Mouse (Mus musculus) myocyte (in vitro differentiated cells): Measurements from ENCODE around the gene Vti1a. TPM values are rescaled to one million over a fixed set of nuclear protein-coding genes. Genes with fewer than 3 reads are reported as not detected.

ENCODE experiments used
- H3K27me3 ChIP-seq: one replicate; pipeline ENCODE4 v1.6.1; 2011; ENCODE audit not compliant: control insufficient read depth, insufficient read depth, insufficient read length
- H3K36me3 ChIP-seq: one replicate; pipeline ENCODE4 v1.6.1; 2011; ENCODE audit not compliant: control insufficient read depth, insufficient read depth
- H3K4me2 ChIP-seq: one replicate; pipeline ENCODE4 v1.6.1; 2011; ENCODE audit warnings: low read depth, control low read depth
- H3K4me3 ChIP-seq: one replicate; pipeline ENCODE4 v1.5.1; 2011; ENCODE audit warnings: mild to moderate bottlenecking, control low read depth, moderate library complexity
- H3K79me2 ChIP-seq: one replicate; pipeline ENCODE4 v1.6.1; 2011; ENCODE audit not compliant: control insufficient read depth, insufficient read depth
- H3ac ChIP-seq: one replicate; pipeline ENCODE4 v1.6.1; 2011; ENCODE audit not compliant: control insufficient read depth, insufficient read length
- CEBPB ChIP-seq: IDR thresholded peaks from 2 replicates; pipeline ENCODE4 v1.6.1; 2011; ENCODE audit warnings: mild to moderate bottlenecking, moderate library complexity; ENCODE audit not compliant: poor library complexity, insufficient read depth, severe bottlenecking
- E2F4 ChIP-seq: IDR thresholded peaks from one replicate; pipeline ENCODE4 v1.6.1; 2011; ENCODE audit warnings: mild to moderate bottlenecking, control low read depth, moderate library complexity; ENCODE audit not compliant: insufficient read depth
- MAX ChIP-seq: IDR thresholded peaks from one replicate; pipeline ENCODE4 v1.6.1; 2011; ENCODE audit warnings: low read depth, mild to moderate bottlenecking, control low read depth
- MYOD1 ChIP-seq, 3 experiments: IDR thresholded peaks; one replicate each; pipeline ENCODE4 v1.6.1; 2011; ENCODE audit warnings: control low read depth in 2 of 3, low read depth in 2 of 3, mild to moderate bottlenecking in 2 of 3, moderate library complexity in 1 of 3; ENCODE audit not compliant: insufficient read length in 2 of 3, control insufficient read depth in 1 of 3
- MYOG ChIP-seq, 3 experiments: IDR thresholded peaks; one replicate each; pipeline ENCODE4 v1.6.1; 2011; ENCODE audit warnings: control low read depth in 2 of 3, low read depth in 2 of 3, mild to moderate bottlenecking in 2 of 3; ENCODE audit not compliant: insufficient read length in 2 of 3, control insufficient read depth in 1 of 3, insufficient read depth in 1 of 3
- POLR2A ChIP-seq: IDR thresholded peaks from one replicate; pipeline ENCODE4 v1.6.1; 2011; ENCODE audit warnings: low read depth, mild to moderate bottlenecking, control low read depth, moderate library complexity; ENCODE audit not compliant: insufficient read length
- POLR2AphosphoS2 ChIP-seq: IDR thresholded peaks from one replicate; pipeline ENCODE4 v1.6.1; 2011; ENCODE audit warnings: low read depth, control low read depth; ENCODE audit not compliant: insufficient read length
- REST ChIP-seq: IDR thresholded peaks from one replicate; pipeline ENCODE4 v1.6.1; 2011; ENCODE audit warnings: mild to moderate bottlenecking, control low read depth, moderate library complexity; ENCODE audit not compliant: insufficient read depth, insufficient read length
- SRF ChIP-seq: IDR thresholded peaks from one replicate; pipeline ENCODE4 v1.6.1; 2011; ENCODE audit warnings: low read depth; ENCODE audit not compliant: control insufficient read depth, insufficient read length
- TCF12 ChIP-seq: IDR thresholded peaks from one replicate; pipeline ENCODE4 v1.6.1; 2011; ENCODE audit warnings: mild to moderate bottlenecking, control low read depth; ENCODE audit not compliant: poor library complexity, insufficient read depth, severe bottlenecking
- TCF3 ChIP-seq: IDR thresholded peaks from one replicate; pipeline ENCODE4 v1.6.1; 2011; ENCODE audit warnings: low read depth, control low read depth; ENCODE audit not compliant: insufficient read length
- USF1 ChIP-seq: IDR thresholded peaks from one replicate; pipeline ENCODE4 v1.6.1; 2011; ENCODE audit warnings: low read depth, mild to moderate bottlenecking, control low read depth, moderate library complexity
- polyA plus RNA-seq: library from polyadenylated mRNA; unstranded; fragments of >200 nt; fragmentation: generic; extraction: Trizol; gene quantifications from one replicate; pipeline ENCODE4 v1.2.1, GENCODE M21; 2012; ENCODE audit warnings: missing spikeins

Vti1a gene
- polyA plus RNA-seq, 1 experiment: 10.5 TPM

GRCm38 (mm10) chr19:55530041-55530440, 213.9 kb downstream of the Vti1a start:
- no peak overlapping the region for H3K4me2 ChIP-seq
- H3K27me3 ChIP-seq: no peaks in the 10 kb centered on the region
- H3K4me3 ChIP-seq: no peak overlapping the region
- TF ChIP-seq USF1 (no peak), MYOD1 (IDR thresholded peaks at IDR 0.05; ENCODE audit: control insufficient read depth in 1 of 3, insufficient read length in 2 of 3, low read depth in 2 of 3) (no peak), CEBPB (peak; percentile 58; the same call in 1 of the 2 replicates)
- H3K79me2 ChIP-seq: no peaks in the 10 kb centered on the region
- no peak overlapping the region for H3ac ChIP-seq
- H3K36me3 ChIP-seq: no peaks in the 10 kb centered on the region

- Histone ChIP-seq H3K27me3 (no peaks in the 10 kb centered on the region), H3K4me3 (no peak overlapping the region), H3ac (no peak overlapping the region), H3K4me2 (no peak overlapping the region), H3K36me3 (no peaks in the 10 kb centered on the region), H3K79me2 (no peaks in the 10 kb centered on the region)
- no peak for TF ChIP-seq E2F4
- no peak for TF ChIP-seq MYOG (IDR thresholded peaks at IDR 0.05; ENCODE audit: control insufficient read depth in 1 of 3, insufficient read depth in 1 of 3, insufficient read length in 2 of 3, low read depth in 2 of 3)
- TF ChIP-seq POLR2A: no peak
- TF ChIP-seq TCF3: no peak
- no peak for TF ChIP-seq TCF12
- no peak for TF ChIP-seq MYOD1 (IDR thresholded peaks at IDR 0.05; ENCODE audit: control insufficient read depth in 1 of 3, insufficient read length in 2 of 3, low read depth in 2 of 3)
- no peak for TF ChIP-seq CEBPB
- TF ChIP-seq REST: no peak
- TF ChIP-seq USF1: no peak
- TF ChIP-seq POLR2AphosphoS2: no peak
- no peak for TF ChIP-seq SRF
- TF ChIP-seq MAX: no peak
Measured at GRCm38 (mm10) chr19:55532681-55533080, 216.6 kb downstream of the Vti1a start.

GRCm38 (mm10) chr19:55536273-55536937, 220.3 kb downstream of the Vti1a start:
- no peaks in the 10 kb centered on the region for H3K79me2 ChIP-seq
- no peak overlapping the region for H3ac ChIP-seq
- TF ChIP-seq POLR2A: no peak
- TF ChIP-seq TCF12: no peak
- no peak for TF ChIP-seq REST
- TF ChIP-seq E2F4: no peak
- no peak for TF ChIP-seq MAX
- TF ChIP-seq MYOD1 (IDR thresholded peaks at IDR 0.05; ENCODE audit: control insufficient read depth in 1 of 3, insufficient read length in 2 of 3, low read depth in 2 of 3): no peak
- TF ChIP-seq POLR2AphosphoS2: no peak
- TF ChIP-seq MYOG (IDR thresholded peaks at IDR 0.05; ENCODE audit: control insufficient read depth in 1 of 3, insufficient read depth in 1 of 3, insufficient read length in 2 of 3, low read depth in 2 of 3): no peak
- TF ChIP-seq TCF3: no peak
- TF ChIP-seq USF1: no peak
- TF ChIP-seq CEBPB: no peak
- TF ChIP-seq SRF: no peak
- H3K27me3 ChIP-seq: no peaks in the 10 kb centered on the region
- no peak overlapping the region for H3K4me2 ChIP-seq
- H3K4me3 ChIP-seq: no peak overlapping the region
- H3K36me3 ChIP-seq: no peaks in the 10 kb centered on the region

GRCm38 (mm10) chr19:55537691-55538090, 221.6 kb downstream of the Vti1a start:
- TF ChIP-seq USF1 (no peak), TCF12 (no peak), CEBPB (no peak)
- Histone ChIP-seq H3K79me2 (no peaks in the 10 kb centered on the region), H3K4me3 (no peak overlapping the region)

GRCm38 (mm10) chr19:55541641-55542040, 225.5 kb downstream of the Vti1a start:
- Histone ChIP-seq H3K27me3 (no peaks in the 10 kb centered on the region), H3K4me2 (no peak overlapping the region), H3K36me3 (no peaks in the 10 kb centered on the region), H3ac (no peak overlapping the region), H3K79me2 (no peaks in the 10 kb centered on the region), H3K4me3 (no peak overlapping the region)
- TF ChIP-seq E2F4: no peak
- no peak for TF ChIP-seq SRF
- no peak for TF ChIP-seq CEBPB
- no peak for TF ChIP-seq POLR2AphosphoS2
- no peak for TF ChIP-seq MAX
- TF ChIP-seq POLR2A: no peak

More at GRCm38 (mm10) chr19:55537691-55538090, 221.6 kb downstream of the Vti1a start:
- no peak overlapping the region for H3ac ChIP-seq
- H3K27me3 ChIP-seq: no peaks in the 10 kb centered on the region
- H3K36me3 ChIP-seq: no peaks in the 10 kb centered on the region
- H3K4me2 ChIP-seq: no peak overlapping the region
